Mouse (Mus musculus): ENCODE results near the gene Gtpbp4. TPM values are rescaled to one million over a fixed set of nuclear protein-coding genes. Genes with fewer than 3 reads are reported as not detected.
A peak's percentile ranks its signal among the peaks of the same experiment; 100 is the strongest.
"Not testable (repeated sequence)": the region's sequence is repeated elsewhere in the genome, so short reads cannot be mapped to it uniquely, and the experiment has no call there.

Gtpbp4 gene
- 56.0 and 65.4 TPM in 2 replicates for total RNA-seq (2021)
- long read RNA-seq, full-length matches to known transcripts = 72 of 93 reads
- long read RNA-seq, partial matches to known transcripts = 17 of 93 reads
- long read RNA-seq, other reads (novel, unspliced or antisense) = 4 of 93 reads

DNA sequence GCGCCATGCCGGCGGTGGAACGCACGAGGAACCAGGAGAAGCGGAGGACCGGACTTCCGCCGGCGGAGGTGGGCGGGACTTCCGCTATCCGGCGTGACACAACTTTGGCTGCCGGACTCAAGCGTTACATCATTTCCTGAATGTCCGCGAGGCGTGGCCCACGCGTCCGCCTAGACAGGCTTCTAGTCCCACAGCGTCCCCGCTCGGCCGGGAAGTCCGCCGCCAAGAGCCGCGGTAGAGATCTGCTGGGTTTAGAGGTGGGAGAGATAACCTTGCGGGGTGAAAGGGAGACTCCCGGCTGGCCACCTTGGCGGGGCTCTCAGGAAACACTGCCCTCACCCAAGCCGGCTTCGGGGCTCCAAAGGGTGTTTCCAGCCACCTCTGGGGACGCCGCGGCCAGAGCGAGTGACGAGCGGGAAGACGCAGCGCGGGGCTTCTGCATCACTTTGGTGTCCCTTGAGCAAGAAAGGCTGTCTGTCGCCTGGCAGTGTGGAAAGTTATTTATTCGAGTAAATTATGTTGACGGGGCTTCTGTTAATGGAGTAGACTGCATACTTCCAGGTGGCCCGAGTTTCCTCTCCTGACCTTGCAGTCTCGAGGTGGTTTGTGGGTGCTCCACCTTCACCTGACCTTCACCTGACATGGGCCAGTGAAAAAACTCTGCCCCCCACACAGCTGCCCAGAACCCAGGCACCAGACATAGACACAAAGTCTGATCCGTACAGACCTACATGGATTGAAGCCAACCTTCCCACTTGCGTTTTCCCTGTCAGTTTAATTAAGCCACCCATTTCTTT, at the start of gene Gtpbp4:
Gene Gtpbp4 (minus strand): TSS at position 94 of the 797 bp plus-strand sequence.
- DNase-seq = peak; percentile 96

DNA sequence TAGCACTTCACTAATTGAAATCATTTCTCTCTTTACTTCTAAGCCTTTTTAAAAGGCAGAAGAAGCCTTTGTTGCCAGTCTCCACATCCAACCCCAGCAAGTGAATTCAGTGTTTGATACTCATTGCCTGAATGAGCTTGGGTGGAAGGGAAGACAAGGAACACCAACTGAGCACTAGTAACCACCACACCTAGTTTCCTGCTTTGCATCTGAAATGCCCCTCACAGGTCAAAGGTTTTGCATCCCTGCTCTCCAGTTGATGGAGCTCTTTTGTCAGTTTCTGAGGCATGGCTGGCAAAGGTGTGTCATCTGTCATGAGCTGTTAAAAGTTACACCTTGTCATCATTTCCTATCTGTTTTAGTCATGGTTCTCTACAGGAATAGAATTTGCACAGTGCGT, 48.8 kb upstream of the Gtpbp4 start:
- no peak for DNase-seq

DNA sequence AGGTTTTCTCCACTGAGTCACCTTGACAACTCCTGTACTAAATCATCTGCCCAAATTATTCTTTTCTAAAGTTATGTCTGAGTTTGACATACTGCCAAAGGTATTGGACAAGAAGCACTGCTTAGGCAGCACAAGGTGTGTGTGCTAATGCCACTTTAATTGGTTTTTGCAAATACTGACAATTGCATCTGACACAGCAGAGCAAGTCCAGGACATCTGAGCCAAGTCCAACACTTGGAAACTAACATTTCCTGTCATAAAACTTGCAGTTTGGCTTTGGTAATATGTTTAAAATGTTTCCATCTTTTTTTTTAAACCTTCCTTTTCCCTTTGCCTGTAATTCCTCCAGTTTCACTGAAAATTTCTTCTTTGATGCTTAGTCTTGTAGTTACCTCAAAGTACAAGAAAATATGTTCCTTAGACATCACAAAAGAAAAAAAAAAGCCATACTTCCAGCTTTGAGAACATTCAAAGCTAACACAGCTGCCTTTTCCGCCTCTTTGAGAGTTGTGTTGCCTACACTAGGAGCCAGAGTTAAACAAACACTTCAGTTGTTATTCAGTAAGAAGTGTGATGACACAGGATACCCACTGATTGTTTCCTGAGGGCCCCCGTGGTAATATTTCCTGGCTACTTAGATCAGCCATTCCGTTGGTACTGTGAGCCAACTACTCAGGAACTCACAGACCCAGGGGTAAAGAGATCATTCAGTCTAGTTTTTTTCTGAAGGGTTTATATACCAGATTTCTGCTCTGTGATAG, 47.6 kb upstream of the Gtpbp4 start:
- no peak for DNase-seq

DNA sequence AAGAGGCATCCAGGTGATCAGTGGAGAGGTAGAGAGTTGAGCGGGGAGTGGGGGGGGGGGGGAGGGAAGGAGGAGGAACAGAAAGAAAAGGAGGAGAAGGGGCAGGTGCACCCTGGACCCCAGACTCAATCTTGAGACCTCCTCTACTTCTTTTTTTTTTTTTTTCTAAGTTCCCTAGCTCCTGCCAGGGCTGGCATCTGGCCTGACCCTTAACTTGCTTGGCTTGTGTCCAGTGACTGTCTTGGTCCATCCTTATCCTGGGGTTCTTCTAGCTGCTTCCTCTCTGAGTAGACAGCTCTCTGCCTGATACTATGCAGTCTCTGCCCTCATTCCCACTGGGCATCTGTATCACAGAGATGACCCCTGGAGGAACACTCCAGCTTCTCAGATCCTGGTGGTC, 44.7 kb upstream of the Gtpbp4 start:
- no peak for DNase-seq

DNA sequence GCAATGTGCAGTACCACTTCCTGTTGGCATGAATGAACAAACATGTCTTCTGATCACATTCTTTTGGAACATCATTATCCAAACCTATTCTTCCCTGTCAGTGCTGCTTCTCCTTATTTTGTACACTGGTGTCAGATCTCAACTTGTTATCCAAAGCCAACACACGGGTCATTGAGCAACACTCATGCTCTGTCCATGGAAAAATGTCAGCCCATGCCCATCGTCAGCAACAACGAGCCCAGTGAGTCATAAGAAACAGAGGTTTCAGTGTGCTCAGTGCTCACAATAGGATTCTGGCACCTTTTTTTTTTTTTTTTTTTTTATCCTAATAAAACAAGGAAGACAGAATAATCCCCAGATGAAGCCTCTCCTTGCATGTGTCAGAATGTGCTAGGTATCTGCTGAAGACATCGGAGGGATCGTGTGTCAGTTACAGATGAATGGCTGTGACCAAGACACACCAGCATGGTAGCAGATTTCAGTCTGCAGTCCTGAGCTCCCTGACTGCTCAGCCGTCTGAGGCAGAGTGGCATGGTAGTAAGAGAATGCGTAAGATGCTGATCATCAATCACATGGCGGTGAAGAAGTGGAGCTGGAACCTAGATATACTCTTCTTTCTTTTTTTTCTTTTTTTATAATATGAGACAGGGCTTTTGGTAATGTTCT, 36.2 kb upstream of the Gtpbp4 start:
- DNase-seq = no peak

DNA sequence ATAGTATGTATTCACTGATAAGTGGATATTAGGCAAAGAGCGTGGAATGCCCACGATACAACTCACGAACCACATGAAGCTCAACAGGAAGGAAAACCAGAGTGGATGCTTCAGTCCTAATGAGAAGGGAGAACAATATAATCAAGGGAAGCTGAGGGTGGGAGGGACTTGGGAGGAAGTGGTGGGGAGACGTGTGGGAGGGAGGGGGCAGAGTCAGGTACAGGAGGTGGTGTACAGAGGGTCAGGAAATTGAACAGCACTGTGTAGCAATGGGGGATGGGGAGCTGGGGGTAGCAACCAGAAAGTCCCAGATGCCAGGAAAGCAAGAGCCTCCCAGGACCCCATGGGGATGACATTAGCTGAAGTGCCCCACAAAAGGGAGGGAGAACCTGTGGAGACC, 34.5 kb upstream of the Gtpbp4 start:
- no peak for DNase-seq

DNA sequence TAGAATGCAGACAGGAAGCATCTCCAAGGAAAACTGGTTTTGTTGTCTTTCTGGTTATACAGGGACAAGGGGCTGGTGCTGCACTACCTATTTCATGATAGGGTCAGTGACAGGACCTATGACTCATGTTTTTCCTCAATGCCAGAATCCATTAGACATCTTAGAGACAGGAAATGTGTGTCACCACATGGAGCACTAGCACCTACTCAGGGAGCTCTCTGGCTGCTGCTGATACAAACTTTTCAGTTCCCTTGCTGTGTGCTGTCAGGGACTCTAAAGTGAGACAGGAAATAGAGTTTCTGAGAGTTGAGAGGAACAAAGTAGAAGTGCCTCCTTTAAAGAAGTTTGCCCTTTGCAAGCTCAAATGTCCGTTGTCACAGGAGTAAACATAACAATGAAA, 31.4 kb upstream of the Gtpbp4 start:
- DNase-seq = no peak

DNA sequence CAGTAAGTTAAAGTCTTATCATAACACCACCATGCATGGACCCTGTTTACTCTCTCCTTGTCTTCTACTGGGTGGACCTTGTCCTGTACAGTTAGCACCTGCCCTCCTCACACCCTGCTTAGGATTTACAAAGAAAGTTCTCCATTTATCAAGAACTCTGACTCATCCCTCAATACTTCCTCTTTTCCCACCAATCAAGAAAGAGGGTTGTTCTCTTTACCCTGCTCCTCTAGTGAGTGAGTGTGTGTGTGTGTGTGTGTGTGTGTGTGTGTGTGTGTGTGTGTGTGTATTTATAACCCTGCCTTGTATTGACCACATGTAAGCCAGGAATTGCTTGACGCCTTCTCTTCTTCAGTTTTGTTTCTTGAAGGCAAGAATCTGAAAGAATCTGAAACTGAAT, 26.7 kb upstream of the Gtpbp4 start:
- DNase-seq = no peak

DNA sequence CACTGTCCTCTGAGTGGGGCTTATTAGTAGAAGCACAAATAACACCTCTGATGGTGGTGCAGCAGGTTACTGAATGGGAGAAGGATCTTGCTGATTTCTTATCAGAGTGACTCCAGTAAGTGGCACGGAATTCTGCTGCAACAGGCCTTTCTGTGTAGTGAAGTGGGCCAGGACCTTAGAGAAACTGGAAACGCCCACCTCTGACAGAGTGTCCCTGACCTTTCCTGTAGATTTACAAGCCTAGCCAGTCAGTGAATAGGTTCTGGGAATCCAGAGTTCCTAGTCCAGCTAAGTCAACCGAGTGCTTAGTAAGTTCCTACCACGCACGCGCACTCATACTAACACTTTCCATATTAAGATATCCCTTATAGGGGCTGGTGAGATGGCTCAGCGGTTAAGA, 25.7 kb upstream of the Gtpbp4 start:
- peak; percentile 29 for DNase-seq

DNA sequence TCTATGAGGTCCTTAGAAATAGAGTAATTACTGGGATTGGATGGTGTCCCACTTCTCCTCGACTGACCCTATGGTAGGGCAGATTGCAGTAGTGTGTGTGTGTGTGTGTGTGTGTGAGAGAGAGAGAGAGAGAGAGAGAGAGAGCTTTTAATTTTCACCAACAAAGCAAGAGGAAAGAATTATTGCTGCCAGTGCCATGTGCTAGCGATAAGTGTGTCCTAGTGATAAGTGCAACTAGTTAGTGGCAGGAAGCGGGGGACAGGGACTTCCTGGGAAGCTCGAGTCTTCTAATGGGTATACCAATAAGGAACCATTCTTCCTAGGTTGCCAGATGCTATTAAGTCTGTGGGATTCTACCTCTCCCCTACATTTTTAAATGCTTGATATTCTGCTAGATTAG, 23.8 kb upstream of the Gtpbp4 start:
- no peak for DNase-seq

DNA sequence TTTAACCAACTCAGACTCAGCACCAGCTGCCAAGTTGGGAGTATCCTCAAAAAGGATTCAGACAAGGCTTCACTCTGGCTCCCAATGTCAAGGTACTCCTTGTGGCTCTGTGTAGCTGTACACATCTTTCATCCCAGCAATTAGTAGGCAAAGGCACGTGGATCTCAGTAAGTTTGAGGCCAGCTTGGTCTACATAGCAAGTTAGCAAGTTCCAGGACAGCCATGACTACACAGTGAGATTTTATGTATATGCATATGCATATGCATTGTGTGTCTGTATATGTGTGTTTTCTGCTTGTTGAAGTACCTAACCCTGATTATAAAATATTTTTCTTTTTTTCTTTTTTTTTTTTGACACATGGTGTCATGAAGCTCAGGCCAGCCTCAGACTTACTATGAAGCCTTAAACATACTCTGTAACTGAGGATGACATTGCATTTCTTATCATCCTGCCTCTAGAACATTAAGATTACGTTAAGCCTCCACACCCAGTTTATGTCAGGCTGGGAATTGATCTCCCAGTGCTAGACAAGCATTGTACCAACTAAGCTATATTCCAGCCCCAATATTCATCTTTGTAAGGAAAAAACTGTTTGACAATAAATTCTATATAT, 23.2 kb upstream of the Gtpbp4 start:
- no peak for DNase-seq

DNA sequence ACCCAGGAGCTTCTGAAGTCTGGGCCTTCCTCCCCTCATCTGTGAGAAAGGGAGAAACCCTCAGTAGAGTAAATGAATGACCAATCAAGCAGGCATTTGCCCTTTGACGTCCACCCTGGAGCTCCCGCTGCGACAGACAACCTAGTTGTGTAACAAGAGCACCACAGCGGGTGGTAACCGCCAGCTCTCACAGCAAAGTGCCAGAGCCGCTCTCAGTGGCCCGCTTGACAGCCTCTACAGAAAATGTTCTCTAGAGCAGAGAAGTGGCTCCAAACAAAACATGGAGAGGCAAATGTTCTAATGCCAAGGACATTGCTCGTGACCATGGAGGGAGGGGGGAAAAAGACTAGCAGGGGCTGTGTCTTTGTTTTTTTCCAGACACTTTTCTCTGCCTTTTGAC, 21.3 kb upstream of the Gtpbp4 start:
- peak; percentile 53 for DNase-seq

DNA sequence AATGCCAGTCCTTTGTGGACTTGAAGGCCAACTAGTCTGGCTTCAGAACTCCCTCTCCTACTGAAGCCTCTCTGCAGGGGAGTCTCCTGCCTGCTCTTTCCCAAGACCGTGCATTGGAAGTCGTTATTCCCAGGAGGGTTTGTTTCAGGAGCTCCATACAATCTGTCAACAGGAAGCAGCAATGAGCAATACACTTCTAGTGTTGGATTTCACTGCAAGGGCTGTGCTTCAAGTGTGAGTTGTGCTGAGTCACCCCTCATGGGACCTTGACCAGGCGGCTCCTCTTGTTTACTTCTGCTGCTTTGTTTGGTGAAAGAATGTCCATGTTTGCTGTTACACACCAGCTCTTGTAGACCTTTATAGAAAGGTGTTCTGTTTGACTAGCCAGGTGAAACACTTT, 18.5 kb upstream of the Gtpbp4 start:
- peak; percentile 15 for DNase-seq

DNA sequence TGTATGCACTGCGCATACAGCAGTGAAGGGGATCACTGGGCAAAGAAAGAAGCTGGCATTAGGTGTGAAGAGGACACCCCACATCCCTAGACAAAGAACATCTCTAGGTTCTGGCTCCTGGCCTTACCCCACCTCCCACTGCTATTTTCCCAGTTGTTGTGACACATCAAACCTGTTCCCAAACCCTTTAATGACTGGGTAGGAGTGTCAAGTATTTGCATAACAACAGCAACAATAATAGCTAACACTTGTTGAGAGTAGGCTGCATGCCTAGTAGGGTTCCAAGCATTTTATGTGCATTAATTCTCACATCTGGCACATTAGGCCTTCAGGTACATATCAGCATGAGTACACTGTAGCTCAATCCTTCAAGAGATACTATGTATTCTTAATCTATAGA, 17.6 kb upstream of the Gtpbp4 start:
- no peak for DNase-seq

DNA sequence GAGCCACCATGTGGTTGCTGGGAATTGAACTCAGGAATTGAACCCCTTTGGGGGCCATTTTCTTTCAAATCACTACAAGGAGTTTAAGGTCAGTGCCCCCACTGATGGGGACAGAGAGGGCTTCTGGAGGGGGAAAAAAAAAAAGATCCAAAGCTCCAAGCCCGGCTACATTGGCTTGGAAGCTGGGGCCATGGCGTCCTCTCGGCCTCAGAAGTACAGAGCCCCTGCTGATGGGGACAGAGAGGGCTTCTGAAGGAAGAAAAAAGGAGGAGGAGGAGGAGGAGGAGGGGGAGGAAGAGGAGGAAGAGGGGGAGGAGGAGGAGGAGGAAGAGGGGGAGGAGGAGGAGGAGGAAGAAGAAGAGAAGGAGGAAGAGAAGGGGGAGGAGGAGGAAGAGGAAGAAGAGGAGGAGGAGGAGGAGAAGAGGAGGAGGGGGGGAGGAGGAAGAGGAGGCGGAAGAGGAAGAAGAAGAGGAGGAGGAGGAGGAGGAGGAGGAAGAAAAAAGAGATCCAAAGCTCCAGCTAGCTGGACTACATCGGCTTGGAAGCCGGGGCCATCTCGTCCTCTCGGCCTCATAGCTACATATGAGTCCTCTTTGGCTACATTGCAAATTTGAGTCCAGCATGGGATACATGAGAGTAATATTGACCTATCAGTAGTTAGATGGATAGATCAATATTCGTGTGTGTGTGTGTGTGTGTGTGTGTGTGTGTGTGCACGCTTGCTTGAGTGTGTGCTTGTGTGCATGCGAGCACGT, 15.9 kb upstream of the Gtpbp4 start:
- DNase-seq = peak; percentile 76

DNA sequence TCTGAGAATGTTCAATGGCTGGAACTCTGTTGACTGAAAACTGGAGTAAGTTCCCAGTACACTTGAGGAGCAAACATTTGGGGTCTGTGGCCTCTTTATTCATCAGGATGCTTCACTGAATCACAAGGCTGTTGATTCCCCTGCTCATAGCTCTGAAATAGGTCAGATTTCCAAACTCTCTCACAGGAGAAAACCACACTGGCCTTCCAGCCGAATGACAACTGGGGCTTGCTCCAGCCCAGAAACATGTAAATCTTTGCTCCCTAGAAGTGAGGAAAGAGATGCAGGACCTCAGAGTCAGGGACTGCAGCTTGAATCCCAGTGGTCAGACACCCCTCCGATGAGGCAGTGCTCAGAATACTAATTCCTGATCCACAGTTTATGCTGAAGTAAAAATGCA, 7.4 kb upstream of the Gtpbp4 start:
- DNase-seq = no peak

DNA sequence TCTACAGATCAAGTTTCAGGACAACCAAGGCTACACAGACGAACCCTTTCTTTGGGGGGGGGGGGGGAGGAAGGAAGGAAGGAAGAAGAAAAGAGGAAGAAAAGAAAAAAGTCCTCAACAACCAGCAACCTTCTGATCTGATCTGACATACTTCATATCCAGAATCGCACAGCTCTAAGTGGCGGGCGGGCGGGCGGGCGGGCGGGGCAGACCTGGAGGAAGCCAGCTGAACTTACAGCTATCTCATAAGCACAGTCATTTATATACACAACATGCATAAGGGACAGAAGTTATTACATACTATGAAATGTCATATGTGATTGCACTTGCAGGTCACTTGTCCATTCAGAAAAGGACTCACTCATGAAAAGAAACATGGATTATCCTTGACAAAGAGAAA, 3.6 kb upstream of the Gtpbp4 start:
- no peak for DNase-seq

DNA sequence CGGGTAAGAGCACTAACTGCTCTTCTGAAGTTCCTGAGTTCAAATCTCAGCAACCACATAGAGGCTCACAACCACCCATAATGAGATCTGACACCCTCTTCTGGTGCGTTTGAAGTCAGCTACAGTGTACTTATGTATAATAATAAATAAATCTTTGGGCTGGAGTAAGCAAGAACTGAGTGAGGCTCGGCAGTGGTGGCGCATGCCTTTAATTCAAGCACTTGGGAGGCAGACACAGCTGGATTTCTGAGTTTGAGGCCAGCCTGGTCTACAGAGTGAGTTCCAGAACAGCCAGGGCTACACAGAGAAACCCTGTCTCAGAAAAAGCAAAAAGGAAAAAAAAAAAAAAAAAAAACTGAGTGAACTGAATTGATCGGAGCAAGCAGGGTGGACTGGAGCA, 1.3 kb upstream of the Gtpbp4 start:
- not testable (repeated sequence) for DNase-seq

DNA sequence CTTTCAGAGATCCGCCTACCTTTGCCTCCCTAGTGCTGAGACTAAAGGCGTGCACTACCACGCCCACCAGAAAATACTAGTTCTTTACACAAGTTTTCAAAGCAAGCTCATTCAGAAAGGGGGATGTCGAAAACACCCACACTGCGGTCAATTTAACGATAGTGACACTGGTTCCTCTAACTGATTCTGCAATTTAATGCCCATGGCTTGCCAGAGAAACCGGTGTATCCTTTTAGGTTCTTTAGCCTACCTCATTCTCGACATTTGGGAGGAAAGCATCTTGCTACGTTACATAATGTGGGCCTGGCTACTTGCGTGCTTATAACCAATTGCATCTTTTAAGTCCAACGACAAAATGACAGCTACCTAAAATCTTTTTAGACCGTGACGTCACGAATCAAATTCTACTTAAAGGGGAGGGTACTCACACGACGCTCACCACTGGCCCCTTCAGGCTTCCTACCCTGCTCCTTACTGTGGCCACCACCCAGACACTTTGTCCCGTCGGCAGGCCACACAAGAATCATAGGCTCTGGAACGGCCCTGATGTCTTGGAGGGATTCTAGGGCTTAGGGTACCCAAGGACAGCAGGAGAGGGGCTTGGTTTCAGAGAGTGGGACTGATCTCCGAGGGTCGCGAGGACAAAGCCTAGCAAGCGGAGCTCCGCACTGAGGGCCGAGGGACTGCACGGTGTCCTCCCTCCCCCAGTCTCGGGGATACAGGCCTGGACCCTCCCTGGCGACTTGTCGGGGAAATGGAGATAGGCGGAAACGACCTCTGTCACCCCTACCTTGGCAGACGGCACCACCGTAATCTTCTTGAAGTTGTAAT, 509 bp downstream of the Gtpbp4 start:
- DNase-seq = no peak

DNA sequence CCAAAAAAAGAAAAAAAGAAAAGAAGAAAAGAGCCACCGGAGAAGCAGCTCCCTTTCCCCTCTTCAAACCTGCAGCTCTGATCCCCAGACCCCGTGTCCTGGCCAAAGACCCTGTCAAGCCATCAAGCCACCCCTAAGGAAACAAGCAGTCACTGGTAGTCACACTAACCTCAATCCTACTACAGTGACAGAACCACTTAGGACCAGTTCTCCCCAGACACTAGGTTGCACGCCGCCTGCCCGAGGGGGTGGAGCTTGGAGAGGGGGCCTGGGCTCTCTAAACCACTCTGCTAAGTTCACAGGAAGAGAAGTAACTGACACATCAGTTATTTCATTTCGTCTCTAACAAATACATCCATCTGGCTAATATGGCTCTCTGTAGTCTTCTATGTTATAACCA, 3.7 kb downstream of the Gtpbp4 start:
- no peak for DNase-seq

DNA sequence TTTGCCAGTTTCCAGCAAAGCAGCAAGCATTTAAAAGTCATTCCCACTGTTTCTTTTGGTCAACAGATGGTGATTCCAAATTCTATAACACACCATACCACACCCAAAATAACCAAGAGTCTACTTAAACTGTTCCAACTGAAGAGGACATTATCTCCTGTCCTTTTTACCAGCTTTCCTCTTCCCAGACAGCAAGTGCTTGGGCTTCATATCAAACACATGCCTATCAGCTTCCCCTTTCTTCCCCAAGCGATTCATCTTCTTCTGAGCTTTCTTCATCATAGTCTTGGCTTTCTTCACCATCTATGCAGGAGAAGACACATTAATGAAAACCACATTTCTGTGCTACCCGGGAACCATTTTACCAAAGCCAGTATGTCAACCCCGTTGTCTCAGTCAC, 22.9 kb downstream of the Gtpbp4 start:
- no peak for DNase-seq
